Mouse (Mus musculus) CD8-positive naive resting alpha-beta T cell, adult 2 months (primary cell): ENCODE data around the gene Prim2.

Source experiments
- DNase-seq, 2 experiments: peaks; one replicate each; pipeline ENCODE4 v3.0.0; 2022; ENCODE audit warnings: low read depth in 2 of 2, low spot score in 2 of 2

Prim2 gene

DNA sequence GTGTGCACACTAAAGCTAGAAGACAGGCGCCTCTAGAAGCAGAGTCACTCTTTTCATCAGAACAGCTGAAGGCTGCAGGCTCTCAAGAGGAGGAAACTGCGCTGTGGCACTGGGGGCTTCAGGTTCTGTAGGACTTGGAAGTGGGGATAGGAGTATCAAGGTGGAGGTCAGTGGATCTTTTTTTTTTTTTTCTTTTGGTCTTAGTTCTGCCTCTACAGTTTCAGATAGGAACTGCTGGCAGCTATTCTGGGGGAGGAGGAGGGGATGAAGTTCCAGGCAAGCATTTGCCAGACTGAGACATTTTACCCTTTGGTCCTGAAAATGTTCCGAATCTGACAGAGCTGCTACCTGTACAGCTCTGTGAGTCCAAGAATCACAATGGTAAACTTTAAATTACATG is 106.0 kb downstream of the Prim2 start:
- DNase-seq = no peak

DNA sequence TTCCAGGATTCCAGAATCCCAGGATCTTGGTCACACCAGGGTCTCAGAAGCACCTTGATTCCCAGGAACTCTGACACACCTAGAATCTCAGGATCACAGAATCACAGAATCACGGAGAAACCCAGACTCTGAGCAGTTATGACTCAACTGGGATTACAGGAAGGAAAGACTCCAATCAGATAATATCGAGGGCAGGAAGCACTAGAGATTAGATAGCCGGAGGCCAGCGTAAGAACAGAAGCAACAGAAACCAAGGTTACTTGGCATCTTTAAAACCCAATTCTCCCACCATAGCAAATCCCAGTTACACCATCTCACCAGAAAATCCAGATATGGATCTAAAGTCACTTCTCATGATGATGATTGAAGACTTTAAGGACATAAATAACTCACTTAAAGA is 113.0 kb downstream of the Prim2 start:
- DNase-seq = no peak

- DNase-seq = no peak
Measured at GRCm38 (mm10) chr1:33555626-33556025, 114.0 kb downstream of the Prim2 start.

DNA sequence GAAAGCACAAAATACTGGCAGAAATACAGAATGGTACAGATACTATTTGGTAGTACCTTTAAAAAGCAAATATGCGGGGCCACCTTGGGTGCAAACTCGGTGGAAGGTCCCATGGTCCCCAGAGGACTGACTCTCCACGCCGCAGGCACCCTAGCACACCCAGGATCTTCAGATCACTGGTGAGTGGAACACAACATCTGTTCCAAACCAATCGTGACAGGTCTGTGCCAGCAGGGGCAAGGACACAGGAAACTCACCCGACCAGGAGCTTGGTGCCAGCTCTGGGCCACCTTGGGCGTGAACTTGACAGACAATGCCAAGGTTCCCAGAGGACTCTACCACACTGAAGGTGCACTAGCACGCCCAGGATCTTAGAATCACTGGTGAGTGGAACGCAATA is 118.2 kb downstream of the Prim2 start:
- no peak for DNase-seq

GRCm38 (mm10) chr1:33541708-33542107 is 127.9 kb downstream of the Prim2 start:
- DNase-seq = no peak

- no peak for DNase-seq
Measured at GRCm38 (mm10) chr1:33537948-33538347, 131.6 kb downstream of the Prim2 start.

DNA sequence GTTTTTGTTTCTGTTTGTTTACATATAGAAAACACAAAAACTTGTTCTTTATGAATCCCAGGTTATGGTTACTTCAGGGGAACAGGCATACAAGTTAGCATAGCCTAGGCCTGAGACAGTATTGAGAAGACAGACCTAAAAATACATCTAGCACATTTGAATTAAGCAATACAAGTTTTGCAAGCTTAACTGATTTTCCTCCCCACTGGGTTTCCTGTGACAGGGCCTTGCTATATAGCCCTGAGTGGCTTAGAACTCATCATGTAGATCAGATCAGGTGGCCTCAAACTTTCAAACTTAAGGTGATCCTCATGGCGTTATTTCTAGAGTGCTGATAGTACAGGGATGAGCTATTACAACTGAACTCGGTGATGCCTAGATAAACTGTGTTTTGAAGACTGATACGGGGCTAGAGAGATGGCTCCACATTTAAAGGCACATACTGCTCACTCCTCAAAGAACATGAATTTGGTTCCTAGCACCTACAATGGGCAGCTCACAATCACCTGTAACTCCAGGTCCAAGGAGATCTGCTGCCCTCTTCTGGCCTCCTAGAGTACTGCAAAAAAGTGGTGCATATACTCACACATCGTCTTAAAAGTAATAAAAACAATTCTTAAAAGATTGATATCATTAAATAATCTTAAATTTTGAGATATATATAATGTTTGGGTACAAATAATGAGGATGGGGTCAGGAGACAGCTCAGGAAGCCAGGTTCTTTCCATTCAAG is 133.2 kb downstream of the Prim2 start:
- no peak for DNase-seq

DNA sequence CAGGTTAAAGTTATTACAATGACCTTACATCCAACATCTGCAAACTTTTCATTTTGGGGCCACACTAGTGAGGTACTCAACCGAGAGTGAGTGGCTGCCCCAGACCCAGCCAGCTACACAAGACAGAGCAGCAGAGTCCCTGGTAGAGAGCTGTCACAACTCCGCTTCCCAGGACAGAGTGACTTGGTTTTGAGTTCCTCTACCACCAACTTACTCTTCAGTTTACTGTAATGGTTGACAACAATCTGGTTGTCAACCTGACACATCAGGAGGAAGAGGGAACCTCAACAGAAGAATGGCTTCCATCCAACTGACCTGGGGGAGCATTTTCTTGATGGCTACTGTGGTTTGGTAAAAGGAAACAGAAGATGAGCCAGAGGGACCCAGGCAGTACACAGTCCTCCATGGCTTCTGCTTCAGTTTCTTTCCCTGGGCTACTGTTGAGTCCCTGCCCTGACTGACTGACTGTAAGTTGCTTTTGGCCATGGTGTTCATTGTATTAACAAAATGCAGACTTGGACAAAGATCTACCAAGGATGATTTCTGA is 134.4 kb downstream of the Prim2 start:
- no peak for DNase-seq

GRCm38 (mm10) chr1:33531860-33532259 is 137.7 kb downstream of the Prim2 start:
- DNase-seq = no peak

GRCm38 (mm10) chr1:33531097-33531856 is 138.3 kb downstream of the Prim2 start:
- DNase-seq = no peak

GRCm38 (mm10) chr1:33530491-33530890 is 139.1 kb downstream of the Prim2 start:
- DNase-seq = no peak

DNA sequence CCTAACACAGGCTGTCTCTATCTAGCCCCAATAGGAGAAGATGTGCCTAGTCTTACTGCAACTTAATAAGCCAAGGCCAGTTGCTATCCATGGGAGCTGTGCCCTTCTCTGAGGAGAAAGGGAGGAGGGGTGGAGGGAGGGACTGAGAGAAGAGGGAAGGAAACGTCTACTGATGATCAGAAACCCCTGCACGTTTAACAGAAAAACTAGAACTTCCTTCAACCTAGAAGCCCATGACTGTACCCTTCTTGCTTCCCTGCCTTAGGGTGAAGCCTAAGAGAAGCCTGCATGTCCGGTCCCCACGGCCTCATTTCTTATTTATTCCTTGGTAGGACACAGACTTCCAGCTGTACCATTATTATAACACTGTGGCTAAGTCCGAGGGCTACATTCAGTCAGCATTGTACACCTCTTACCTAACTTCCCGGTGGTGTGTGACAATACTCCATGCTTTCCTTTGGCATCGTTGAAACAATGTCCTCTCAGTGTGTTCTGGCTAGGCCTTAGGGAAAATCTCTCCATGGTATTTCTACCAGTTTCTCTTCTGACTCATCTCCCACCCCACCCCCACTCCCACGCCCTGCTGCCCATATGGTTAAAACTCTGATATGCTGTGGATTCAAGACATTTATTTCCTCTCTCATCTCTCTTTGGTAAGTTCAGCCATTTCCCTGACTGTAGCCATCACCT is 139.9 kb downstream of the Prim2 start:
- no peak for DNase-seq

DNA sequence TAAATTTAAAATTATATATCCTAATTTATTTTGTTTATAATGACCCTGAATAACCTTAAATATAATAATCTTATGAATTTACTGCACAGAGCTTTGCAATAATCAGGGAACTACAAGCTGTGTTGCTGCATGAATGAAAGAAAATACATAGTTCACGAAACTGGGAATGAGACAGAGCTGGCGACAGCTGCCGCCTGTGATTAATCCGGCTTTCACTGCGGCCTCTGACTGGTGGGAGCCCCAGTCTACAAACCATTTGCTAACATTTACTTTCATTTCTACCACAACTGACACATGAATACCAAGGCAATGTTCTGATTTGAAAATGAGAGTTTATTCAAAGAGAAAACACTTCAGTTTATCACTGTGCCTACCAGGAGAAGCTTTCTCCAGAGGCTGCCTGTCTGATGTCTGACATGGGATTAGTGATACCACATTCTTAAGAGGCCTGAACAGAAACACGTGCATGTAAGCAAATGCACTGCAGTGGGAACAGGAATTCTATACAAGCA is 142.2 kb downstream of the Prim2 start:
- DNase-seq = no peak

- DNase-seq = no peak
Measured at GRCm38 (mm10) chr1:33523223-33523622, 146.4 kb downstream of the Prim2 start.

GRCm38 (mm10) chr1:33515124-33515523 is 154.5 kb downstream of the Prim2 start:
- DNase-seq = no peak

GRCm38 (mm10) chr1:33511310-33511709 is 158.3 kb downstream of the Prim2 start:
- DNase-seq = no peak

- no peak for DNase-seq
Measured at GRCm38 (mm10) chr1:33504371-33504770, 165.2 kb downstream of the Prim2 start.

- DNase-seq = no peak
Measured at GRCm38 (mm10) chr1:33502890-33503289, 166.7 kb downstream of the Prim2 start.

GRCm38 (mm10) chr1:33502298-33502697 is 167.3 kb downstream of the Prim2 start:
- no peak for DNase-seq

GRCm38 (mm10) chr1:33500111-33500510 is 169.5 kb downstream of the Prim2 start:
- no peak for DNase-seq

- DNase-seq = no peak
Measured at GRCm38 (mm10) chr1:33499603-33500002, 170.0 kb downstream of the Prim2 start.

- DNase-seq = no peak
Measured at GRCm38 (mm10) chr1:33496128-33496527, 173.5 kb downstream of the Prim2 start.
